Mouse (Mus musculus): ENCODE results near the gene Ly6g6f. TPM values are rescaled to one million over a fixed set of nuclear protein-coding genes. Genes with fewer than 3 reads are reported as not detected.

Ly6g6f gene
- polyA plus RNA-seq, 1 experiment = 1.3 TPM

DNA sequence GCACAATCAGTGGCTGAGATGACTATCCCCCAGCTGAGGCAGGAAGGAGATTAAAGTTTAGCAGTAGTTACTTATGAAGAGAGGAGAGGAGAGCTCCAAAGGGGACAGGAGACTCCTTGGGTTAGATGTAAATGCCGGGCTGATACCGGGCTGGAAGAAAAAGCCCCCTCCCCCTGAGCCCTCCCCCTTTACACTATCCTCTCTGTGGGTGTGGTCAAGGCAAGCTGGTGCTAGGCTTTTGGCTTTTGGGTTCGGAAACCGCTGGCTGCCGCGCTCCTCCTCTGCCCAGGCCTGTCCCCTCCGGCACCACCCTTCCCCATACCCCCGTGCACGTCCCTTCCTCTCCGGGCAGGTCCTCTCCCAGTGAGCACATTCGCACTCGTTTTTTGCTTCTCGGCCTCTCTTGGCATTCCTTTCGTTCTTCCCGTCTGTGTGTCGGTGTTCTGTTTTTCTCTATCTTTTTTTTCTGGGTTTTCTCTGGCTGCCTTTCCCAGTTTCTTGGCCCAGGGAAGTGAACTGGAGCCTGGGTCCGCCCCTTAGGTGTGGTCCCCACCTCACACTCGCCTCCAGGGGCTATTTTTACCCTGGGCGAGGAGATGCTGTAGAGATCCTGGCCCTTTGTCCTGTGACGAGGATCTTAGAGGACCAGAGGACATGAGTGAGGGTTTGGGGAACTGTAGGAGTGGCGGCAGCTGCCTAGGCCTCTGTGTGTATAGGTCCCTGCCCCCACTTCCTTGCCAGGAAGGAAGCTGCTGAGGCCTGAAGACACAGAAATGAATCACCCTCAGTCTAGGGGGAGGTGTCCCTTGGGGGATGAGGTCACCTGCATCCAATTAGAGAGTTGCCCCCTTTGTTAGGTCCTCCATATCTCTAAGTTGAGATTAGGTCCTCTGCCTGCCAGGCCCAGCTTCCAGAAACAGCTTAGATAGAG, 34.0 kb downstream of the Ly6g6f start:
- WGBS = 1% methylated on average over 21 of the region's 21 CpGs
- no peak for TF ChIP-seq CTCF (IDR thresholded peaks at IDR 0.05; ENCODE audit: borderline replicate concordance, control insufficient read depth, extremely low read depth, insufficient read depth, low read length, poor library complexity)
- peak; percentile 55; the same call in 1 of the 2 replicates for TF ChIP-seq POLR2A (IDR thresholded peaks at IDR 0.05; ENCODE audit: control insufficient read depth, extremely low read depth, insufficient read depth, low read length, poor library complexity)

DNA sequence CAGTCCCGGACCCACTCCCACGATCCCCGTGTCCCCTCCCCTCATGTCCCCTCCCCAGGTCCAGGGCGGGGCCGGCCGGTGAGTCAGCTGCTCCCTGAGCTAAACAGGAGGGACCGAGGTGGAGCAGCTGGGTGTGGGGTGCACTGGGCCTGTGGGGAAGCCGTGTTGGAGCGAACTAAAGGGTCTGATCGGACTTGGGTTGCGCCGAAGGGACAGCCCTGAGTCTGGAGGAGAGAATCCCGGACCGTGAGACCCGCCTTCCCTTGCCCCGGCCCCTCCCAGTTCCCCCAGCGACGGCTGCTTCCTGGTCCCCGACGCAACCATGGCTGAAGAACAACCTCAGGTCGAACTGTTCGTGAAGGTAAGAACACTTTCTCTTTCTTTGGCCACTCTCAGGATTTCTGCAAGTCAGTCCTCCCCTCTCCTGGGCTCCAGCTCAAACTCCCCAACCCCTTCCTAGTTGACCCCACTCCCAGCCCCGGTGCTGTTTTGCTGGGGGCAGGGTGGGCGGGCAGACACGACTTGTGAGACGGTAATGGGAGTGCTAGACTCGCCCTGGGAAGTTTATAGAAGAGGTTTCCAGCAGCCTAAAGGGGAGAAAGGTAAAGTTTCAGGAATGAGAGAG, 35.2 kb downstream of the Ly6g6f start:
- peak overlapping the region; percentile 75 for H3K4me3 ChIP-seq (ENCODE audit: control insufficient read depth, insufficient read depth, low read length)
- WGBS = under 1% methylated on average over 27 of the region's 27 CpGs
- TF ChIP-seq CTCF (IDR thresholded peaks at IDR 0.05; ENCODE audit: borderline replicate concordance, control insufficient read depth, extremely low read depth, insufficient read depth, low read length, poor library complexity) (no peak), POLR2A (IDR thresholded peaks at IDR 0.05; ENCODE audit: control insufficient read depth, extremely low read depth, insufficient read depth, low read length, poor library complexity) (0 out of 2 replicates have a peak, but pooled peaks have one; percentile 27)
- peaks cover 42% of the 10 kb centered on the region for H3K4me1 ChIP-seq (replicated peaks; ENCODE audit: control insufficient read depth, insufficient read depth, low read length)
- H3K27ac ChIP-seq (ENCODE audit: control insufficient read depth, insufficient read depth, low read length) = peak overlapping the region; percentile 86
- peaks cover 26% of the 10 kb centered on the region for H3K36me3 ChIP-seq (ENCODE audit: control insufficient read depth, insufficient read depth, low read length)
- H3K27me3 ChIP-seq (ENCODE audit: control insufficient read depth, insufficient read depth, low read length) = no peaks in the 10 kb centered on the region
- DNase-seq = peak; percentile 84

More for the DNA sequence above, 34.0 kb downstream of the Ly6g6f start:
- Histone ChIP-seq H3K36me3 (ENCODE audit: control insufficient read depth, insufficient read depth, low read length) (peaks cover 38% of the 10 kb centered on the region), H3K4me3 (ENCODE audit: control insufficient read depth, insufficient read depth, low read length) (peak overlapping the region; percentile 75), H3K27ac (ENCODE audit: control insufficient read depth, insufficient read depth, low read length) (peak overlapping the region; percentile 86), H3K27me3 (ENCODE audit: control insufficient read depth, insufficient read depth, low read length) (no peaks in the 10 kb centered on the region), H3K4me1 (replicated peaks; ENCODE audit: control insufficient read depth, insufficient read depth, low read length) (peaks cover 34% of the 10 kb centered on the region)
- DNase-seq = peak; percentile 80

- peaks cover 22% of the 10 kb centered on the region for H3K36me3 ChIP-seq (ENCODE audit: control insufficient read depth, insufficient read depth, low read length)
- H3K4me1 ChIP-seq (replicated peaks; ENCODE audit: control insufficient read depth, insufficient read depth, low read length) = peaks cover 44% of the 10 kb centered on the region
- peak; percentile 66 for DNase-seq
- H3K27ac ChIP-seq (ENCODE audit: control insufficient read depth, insufficient read depth, low read length) = peak within 1 kb of the TSS; percentile 86
- H3K27me3 ChIP-seq (ENCODE audit: control insufficient read depth, insufficient read depth, low read length) = no peaks in the 10 kb centered on the region
- WGBS = 1% methylated on average over 11 of the region's 11 CpGs
- peak within 1 kb of the TSS; percentile 75 for H3K4me3 ChIP-seq (ENCODE audit: control insufficient read depth, insufficient read depth, low read length)
- TF ChIP-seq CTCF (IDR thresholded peaks at IDR 0.05; ENCODE audit: borderline replicate concordance, control insufficient read depth, extremely low read depth, insufficient read depth, low read length, poor library complexity) = 0 out of 2 replicates have a peak, but pooled peaks have one; percentile 43
- peak; percentile 32; the same call in 1 of the 2 replicates for TF ChIP-seq POLR2A (IDR thresholded peaks at IDR 0.05; ENCODE audit: control insufficient read depth, extremely low read depth, insufficient read depth, low read length, poor library complexity)
Measured at GRCm38 (mm10) chr17:35049561-35050016, 35.8 kb downstream of the Ly6g6f start, which contains the start of gene Clic1. Gene Clic1, plus strand, starts transcription at chr17:35049966.

GRCm38 (mm10) chr17:35048932-35049440, 36.4 kb downstream of the Ly6g6f start:
- H3K4me3 ChIP-seq (ENCODE audit: control insufficient read depth, insufficient read depth, low read length) = no peak overlapping the region
- H3K27me3 ChIP-seq (ENCODE audit: control insufficient read depth, insufficient read depth, low read length) = no peaks in the 10 kb centered on the region
- H3K36me3 ChIP-seq (ENCODE audit: control insufficient read depth, insufficient read depth, low read length) = peaks cover 16% of the 10 kb centered on the region
- no peak for TF ChIP-seq POLR2A (IDR thresholded peaks at IDR 0.05; ENCODE audit: control insufficient read depth, extremely low read depth, insufficient read depth, low read length, poor library complexity)
- no peak for TF ChIP-seq CTCF (IDR thresholded peaks at IDR 0.05; ENCODE audit: borderline replicate concordance, control insufficient read depth, extremely low read depth, insufficient read depth, low read length, poor library complexity)
- peaks cover 44% of the 10 kb centered on the region for H3K4me1 ChIP-seq (replicated peaks; ENCODE audit: control insufficient read depth, insufficient read depth, low read length)
- DNase-seq = no peak
- H3K27ac ChIP-seq (ENCODE audit: control insufficient read depth, insufficient read depth, low read length) = peak overlapping the region; percentile 86
- 33% methylated on average over 5 of the region's 5 CpGs for WGBS

GRCm38 (mm10) chr17:35048149-35048931, 37.1 kb downstream of the Ly6g6f start:
- peak; percentile 56 for DNase-seq
- peak overlapping the region; percentile 25 for H3K4me3 ChIP-seq (ENCODE audit: control insufficient read depth, insufficient read depth, low read length)
- peaks cover 10% of the 10 kb centered on the region for H3K36me3 ChIP-seq (ENCODE audit: control insufficient read depth, insufficient read depth, low read length)
- H3K27me3 ChIP-seq (ENCODE audit: control insufficient read depth, insufficient read depth, low read length) = no peaks in the 10 kb centered on the region
- H3K4me1 ChIP-seq (replicated peaks; ENCODE audit: control insufficient read depth, insufficient read depth, low read length) = peaks cover 44% of the 10 kb centered on the region
- 2% methylated on average over 11 of the region's 11 CpGs for WGBS
- H3K27ac ChIP-seq (ENCODE audit: control insufficient read depth, insufficient read depth, low read length) = peak overlapping the region; percentile 100
- no peak for TF ChIP-seq CTCF (IDR thresholded peaks at IDR 0.05; ENCODE audit: borderline replicate concordance, control insufficient read depth, extremely low read depth, insufficient read depth, low read length, poor library complexity)
- TF ChIP-seq POLR2A (IDR thresholded peaks at IDR 0.05; ENCODE audit: control insufficient read depth, extremely low read depth, insufficient read depth, low read length, poor library complexity) = no peak
